Mouse (Mus musculus) ZHBTc4 (cell line): ENCODE measurements around the gene Syne1.
A peak's percentile ranks its signal among the peaks of the same experiment; 100 is the strongest.
"Not testable (repeated sequence)": the region's sequence is repeated elsewhere in the genome, so short reads cannot be mapped to it uniquely, and the experiment has no call there.

ENCODE experiments used
- DNase-seq: peaks from one replicate; pipeline ENCODE4 v3.0.0-alpha.2; 2011; ENCODE audit warnings: low read depth, low spot score

Syne1 gene

DNA sequence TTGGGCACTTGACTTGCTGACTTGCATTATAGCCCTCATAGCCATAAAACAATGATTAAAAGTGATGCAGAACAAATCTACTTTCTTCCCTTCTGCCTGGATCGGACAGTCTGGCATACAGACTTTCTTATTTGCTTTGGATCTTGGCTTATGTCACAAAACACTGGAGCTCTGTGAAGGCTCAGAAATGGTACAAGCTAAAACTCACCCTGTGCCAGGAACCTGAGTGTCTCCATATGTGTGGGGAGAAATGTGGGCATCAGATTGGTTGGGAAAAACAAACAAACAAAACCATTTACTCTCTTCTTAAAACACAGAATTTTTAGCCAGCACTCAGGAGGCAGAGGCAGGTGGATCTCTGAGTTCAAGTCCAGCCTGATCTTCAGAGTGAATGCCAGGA is 30.6 kb downstream of the Syne1 start:
- no peak for DNase-seq

DNA sequence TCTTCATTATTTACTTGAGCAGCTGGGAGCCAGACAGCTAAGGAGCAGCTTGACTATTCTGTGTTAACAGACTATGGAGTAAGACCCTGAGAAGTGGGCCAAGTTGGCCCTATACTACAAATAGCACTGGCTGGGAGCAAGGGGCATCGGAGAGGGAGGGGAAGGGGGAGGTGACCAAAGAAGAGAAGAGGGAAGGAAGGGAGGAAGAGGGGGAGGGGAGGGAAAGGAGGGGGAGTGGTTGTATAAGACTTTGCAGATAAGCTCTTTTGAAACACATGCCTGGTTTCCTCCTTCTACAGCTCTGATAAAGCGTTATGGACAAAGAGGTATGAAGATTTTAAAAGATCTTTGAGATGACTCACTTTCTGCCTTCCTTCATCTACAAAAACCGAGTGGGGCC is 36.0 kb downstream of the Syne1 start:
- DNase-seq = no peak

DNA sequence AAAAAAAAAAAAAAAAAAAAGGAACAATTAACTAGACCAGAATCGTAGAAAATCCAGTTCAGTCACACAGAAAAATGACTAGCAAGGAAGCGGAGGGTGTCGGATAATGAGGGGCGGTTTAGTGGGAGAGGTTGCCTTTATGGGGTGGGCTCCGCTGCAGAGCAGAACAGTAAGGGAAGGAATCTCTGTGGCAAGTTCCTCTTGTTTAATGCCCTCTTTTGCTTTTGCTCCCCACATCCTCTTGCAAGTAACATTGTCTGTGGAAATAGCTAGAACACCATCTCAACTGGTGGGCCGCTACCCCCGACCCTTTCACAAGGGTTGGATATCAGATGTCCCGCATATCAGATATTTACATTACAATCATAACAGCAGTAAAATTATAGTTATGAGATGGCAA is 37.1 kb downstream of the Syne1 start:
- DNase-seq = no peak

DNA sequence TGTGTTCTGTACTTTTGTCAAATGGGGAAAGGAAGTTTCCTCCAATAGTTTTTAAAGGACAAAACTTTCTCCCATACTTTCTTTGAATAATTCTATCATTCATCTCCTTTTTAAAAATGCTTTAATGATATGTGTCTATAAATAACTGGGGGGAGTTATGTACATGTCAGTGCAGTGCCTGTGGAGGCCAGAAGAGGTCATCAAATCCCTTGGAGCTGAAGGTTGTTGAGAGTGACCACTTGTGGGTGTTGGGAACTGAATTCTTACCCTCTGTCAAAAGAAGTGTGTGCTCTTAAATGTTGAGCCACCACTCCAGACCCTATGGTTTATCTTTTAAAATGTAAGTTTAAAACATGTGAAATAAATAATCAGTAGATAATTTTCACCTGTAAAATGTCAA is 39.0 kb downstream of the Syne1 start:
- DNase-seq = no peak

DNA sequence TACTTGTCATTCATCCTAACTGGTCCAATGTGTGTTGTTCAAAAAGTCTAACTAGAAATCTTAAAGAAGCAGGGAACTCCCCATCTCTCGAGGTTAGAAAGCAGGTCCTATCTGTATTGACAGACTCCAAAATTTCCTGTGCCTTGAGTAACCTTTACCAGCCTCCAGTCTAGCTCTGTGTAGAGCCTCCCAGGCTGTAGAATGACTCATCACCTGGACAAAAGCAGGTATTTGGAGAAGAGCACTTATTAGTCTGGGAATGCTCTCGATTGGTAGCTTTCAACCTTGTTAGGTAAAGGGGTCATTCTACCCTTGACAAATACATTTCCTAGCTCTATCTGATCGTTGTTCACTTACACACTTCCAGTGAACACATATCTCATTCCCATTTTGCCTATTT is 39.9 kb downstream of the Syne1 start:
- DNase-seq = no peak

DNA sequence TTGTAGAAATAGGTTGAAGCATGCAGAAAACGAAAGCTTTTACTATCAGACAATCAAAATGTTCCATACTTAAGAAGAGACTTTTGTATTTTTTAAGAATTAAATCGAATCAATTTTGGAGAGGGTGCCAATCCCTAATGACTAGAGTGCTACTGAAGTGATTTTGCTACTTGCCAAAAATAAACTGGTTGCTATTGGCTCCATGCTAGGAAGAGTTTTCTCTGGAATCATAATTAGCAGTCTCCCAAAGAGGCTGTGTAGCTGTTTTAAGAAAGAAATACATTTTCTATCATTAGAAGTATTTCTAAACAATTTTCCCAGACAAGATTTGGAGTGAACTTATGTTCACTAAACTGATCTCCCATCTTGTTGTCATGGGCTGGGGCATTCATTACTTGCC is 43.8 kb downstream of the Syne1 start:
- no peak for DNase-seq

DNA sequence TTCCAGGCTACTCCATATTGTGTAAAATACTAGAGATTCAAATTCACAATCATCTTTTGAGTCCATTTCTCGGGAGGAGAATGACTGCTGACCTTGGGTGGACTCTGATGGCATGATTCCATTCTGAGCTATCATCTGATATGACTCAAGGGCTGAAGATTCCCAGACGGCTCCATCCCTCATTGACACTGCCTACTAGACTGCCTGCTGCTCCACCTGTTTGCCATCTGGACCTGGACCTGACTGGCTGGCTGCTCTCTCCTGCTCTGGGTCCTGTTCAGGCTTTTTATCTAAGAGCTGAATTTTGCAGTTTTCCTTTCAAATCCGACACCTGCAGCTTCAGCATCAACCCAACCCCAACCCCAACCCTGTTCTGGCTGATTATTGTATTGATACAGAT is 46.5 kb downstream of the Syne1 start:
- no peak for DNase-seq

DNA sequence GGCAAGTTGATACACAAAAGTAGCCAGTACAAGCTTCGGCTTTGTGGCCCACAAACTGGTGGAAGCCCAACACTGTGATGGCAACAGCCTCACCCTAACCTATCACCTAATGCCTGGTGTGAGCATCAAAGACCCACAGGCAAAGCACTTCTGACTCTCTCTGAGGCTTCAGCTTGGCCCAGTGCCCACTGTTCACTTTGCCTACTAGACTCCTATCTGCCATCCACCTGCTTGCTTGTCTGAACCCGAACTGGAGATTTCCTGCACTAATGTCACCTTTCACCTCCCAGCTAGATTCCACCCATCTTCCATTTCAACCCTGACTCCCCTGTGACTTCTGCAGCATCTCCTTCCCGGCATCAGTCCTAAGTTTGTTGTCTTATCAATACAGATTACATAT is 47.4 kb downstream of the Syne1 start:
- no peak for DNase-seq

DNA sequence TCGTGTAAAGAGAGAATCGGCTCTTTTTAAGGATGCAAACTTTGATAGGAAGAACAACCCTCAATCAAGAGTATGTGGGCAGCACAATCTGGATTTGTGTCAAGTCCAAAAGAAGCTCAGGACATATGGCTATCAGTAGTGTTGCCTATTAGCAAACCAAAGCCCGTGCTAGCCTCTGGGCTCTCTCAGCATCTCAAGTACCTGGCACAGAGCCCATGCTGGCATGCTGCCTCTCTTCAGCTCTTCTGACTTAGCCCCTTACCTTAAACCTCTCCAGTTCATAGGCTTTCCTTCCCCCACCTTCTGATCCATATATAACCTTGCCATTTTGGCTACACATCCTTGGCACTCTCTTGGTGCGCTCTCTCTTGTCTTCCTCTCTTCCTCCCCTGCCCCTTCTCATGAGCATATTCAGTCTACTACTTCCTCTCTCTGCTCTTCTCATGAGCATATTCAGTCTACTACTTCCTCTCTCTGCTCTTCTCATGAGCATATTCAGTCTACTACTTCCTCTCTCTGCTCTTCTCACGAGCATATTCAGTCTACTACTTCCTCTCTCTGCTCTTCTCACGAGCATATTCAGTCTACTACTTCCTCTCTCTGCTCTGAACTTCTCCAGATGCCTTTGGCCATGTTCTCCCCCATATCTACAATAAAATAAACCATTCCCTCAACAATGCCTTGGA is 51.5 kb downstream of the Syne1 start:
- DNase-seq = not testable (repeated sequence)

DNA sequence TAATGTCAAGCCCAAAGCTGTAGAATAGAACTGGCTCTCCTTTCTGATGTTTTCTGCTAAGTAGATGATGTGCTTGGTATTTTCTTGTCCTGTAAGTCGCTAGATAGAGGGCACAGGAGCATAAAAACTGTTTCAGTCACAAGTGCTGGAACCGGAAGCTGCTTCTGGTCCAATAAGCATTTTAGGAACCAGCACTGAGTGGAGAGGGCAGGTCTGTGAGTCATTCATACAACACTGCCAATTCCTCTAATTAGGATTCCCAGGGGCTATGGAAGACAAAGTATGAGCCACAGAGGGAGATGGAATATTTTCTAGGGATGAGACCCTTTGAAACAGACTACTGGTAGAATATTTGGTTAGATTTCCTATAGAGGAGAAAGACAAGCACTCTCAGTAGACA is 53.4 kb downstream of the Syne1 start:
- no peak for DNase-seq

DNA sequence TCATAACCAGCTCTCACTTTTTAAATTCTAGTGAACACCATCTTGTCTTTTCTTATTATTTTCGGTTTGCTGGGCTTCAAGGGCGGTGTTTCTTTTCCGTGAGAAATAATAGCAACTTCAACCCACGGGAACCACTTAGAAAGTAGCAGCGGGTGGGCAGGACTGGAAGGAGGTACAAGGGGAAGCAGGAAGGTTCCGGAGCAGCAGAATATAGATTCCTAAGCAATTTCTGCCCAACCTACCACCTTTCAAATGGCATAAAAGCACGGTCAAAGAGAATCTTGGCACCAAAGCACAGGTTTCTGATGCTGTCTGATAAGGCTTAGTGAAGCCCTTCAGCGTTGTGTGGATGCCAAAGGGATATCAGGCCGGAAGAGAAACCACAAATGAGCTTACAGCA is 60.2 kb downstream of the Syne1 start:
- DNase-seq = no peak

DNA sequence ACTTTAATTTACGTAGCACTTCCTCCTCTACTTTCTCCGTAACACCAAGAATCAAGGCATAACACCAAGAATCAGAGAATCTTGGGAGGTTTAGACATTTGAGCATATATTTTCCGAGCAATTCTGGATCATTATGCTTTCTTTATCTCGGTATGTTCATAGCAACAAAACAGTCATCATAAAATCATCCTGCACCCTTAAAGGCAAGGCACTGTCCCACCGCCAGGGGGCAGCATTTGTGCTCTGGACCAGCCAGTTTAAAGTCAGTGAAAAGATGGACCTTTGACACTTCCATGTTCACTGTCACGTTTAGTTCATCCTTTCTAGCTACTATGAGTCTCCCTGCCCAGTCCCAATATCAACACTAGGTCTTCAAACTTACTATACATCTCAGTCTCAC is 61.3 kb downstream of the Syne1 start:
- peak; percentile 62 for DNase-seq

DNA sequence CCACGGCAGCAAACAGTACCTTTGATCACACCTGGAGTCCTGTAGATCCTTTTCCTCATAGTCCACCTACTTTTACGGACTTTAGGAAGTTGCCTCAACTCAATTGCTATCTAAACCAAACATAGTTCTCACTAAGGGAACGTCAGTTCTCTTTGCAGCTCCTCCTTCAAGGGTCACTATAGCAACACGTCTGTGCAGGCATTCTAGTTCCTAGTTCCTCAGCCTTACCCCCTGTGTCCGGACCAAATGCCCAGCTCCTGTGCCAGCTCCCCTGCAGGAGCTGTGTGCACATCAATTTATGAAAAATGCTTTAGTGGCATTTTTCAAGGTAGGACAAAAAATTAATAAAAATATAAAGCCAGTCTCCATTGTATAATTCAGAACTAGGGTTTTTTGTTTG is 63.2 kb downstream of the Syne1 start:
- DNase-seq = no peak

DNA sequence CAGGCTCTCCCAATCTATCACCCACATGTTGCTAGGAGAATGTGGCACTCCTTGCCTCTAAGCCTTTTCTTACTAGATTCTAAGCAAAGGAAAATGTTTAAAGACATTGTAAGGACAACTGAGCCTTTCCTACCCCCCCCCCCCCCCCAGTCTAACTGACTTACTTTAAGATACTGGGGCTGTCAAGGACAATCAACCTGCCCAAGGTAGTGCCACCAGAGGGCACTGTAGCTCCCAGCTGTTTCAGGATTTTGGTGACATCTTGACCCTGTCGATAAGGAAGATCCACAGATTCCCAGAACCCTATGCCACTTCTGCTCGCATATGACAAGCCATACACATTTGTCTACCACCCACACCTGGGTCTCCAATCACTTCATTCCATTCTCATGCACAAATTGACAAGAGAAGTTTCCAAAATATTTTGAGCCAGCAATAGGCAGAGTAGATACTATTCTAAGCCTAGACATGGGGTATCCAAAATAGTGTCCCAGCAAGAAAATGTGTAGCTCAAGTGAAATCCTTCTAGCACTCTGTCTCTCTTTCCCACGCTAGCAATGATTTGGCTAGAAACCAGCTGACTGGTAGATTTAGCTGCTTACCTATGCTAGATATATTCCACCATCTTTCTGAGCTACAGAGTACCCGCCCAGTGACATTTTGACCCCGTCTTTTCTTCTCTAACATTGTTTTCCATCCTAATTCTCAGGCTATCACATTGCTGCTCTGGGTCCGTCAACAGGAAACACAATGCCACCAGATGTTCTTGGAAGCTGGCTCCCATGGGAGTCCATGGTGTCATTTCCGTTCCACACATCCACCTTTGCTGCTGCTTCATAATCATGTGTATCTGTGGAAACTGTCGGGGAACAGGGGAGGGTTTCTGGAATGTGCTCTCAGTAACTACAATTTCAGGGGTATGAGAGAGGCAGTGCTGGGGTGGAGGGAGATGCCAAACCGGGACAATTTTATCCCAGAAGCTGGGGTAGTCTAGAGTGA is 70.4 kb downstream of the Syne1 start:
- DNase-seq = peak; percentile 41

DNA sequence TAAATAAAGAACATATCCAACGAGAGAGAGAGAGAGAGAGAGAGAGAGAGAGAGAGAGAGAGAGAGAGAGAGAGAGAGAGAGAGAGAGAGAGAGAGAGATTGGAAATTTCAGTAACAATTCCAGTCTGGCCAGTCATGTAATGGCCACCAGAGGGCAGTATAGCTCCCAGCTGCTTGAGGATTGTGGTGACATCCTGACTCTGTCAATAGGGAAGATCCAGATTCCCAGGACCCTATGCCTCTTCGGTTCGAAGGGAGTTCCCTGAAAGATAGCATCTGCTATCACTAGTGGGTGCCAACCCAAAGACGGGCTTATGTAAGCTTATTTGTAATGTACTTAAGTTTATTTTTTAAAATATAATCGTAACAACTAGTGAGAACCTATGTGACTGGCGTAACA is 71.2 kb downstream of the Syne1 start:
- DNase-seq = peak; percentile 72

DNA sequence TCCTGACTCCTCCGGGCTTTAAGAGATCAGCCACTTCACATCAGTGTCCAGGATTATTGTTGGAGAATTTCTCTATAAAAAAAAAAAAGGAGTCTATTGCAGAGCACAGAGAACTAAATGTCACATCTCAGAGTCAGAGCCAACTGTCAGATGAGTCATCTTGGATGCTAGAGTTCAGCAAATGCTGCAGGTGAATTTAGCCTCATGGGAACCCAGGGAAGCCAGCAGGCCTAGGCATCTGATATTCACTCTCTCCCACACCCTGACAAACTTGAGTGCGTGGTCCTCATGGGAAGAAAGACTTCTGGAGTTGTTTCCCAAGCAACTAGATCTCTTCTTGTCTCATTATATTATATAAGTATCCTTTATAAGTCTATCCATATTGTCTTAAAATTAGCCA is 82.6 kb downstream of the Syne1 start:
- DNase-seq = no peak

DNA sequence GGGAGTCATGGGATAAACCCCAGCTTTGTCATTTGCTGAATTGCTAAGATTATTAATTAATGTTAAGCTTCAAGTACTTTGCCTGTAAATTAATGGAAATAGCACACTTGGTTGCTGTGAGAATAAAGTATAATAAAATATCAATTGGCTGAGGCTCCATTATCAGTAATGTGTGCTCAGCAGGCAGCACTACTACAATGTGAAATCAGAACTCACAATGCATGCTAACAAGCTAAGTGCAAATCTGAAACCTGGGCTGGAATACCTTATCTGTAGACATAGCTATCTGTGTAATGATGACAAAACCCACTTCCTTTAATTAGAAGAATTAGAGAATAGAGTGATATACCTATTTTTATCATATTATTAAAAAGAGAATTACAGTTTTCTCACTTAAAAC is 97.5 kb downstream of the Syne1 start:
- DNase-seq = no peak

DNA sequence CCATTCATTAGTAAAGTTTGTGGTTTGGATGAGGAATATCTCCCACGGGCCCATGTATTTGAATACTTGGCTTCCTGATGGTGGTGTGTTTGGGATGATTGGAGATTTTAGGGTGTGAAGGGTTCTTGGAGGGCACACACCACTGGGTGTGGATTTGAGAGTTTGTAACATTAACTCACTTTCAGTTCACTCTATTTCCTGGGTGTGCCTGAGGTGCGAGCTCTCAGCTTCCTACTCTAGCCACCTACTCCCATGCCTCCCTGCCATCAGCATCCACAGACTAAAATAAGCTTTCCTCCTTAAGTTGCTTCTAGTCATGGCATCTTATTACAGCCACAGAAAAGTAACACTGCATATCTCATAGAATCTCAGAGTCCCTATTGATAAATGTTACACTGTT is 101.3 kb downstream of the Syne1 start:
- no peak for DNase-seq

DNA sequence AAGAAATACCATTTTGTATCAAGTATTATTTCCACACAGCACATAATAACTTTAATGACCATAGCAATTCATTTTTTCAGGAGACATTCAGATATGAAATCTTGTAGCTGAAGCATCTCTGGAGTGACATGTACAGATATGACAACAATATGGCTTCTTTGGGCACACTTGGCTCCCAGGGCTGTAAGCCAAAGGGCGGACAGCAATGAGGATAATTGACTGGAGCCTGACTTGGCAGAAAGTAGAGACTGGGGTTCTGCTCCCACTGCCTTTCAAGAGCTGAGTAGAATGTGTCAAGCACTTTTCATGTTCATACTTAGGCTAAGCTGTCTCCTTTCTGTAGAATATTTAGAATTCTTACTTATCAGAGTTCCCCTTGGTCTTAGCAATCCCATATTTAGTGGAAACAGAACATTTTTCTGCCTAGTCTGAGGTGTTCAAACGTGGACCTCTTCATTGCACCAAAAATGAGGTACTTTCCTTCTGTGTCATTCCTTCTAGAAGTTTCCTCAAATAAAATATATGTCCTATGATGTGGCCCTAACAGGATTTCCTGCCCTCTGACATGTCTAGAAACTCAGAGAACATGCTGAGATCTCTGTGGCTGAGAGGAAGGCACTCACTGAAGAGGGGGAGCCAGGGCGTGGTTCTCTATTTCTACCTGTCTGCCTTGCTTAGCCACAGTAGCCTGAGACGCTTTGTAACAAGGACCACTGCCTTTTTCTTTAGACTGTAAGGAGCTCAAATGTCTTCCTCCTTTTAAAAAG is 103.1 kb downstream of the Syne1 start:
- no peak for DNase-seq

DNA sequence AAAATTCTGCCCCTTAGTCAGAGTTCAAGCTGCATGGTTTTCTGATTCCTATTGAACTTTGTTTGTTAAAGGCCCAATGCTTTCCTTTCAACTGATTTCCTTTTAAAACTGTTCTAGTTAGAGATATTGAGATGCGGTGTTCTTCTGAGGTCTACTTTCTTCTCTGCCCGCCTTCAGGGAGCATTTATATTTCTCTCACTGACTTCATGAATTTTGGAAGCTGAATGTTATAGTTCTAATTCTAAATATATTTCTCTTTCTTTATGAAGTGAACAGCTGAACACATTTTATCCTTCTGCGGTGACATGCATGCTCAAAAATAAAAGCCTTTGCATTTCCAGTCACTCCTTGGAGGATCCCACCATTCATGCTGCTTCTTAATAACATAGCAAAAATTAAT is 106.0 kb downstream of the Syne1 start:
- DNase-seq = no peak

DNA sequence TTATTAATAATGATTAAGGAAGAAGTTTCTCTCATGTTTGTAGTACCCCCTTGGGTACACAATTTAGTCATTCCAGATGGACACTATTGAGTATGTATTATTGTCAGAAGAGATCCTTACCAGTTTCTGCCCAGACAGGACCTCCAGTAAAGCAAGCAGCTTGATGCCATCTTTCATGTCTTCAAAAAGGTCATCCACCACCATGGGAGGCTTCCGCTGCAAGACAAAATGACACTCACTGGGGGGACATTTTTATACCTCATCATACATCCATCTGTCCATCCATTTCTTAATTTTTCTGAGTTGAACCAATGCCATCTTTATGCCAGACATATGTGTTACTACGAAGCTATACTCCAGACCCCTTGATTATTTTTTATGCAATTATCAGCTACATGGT is 108.3 kb downstream of the Syne1 start:
- no peak for DNase-seq

DNA sequence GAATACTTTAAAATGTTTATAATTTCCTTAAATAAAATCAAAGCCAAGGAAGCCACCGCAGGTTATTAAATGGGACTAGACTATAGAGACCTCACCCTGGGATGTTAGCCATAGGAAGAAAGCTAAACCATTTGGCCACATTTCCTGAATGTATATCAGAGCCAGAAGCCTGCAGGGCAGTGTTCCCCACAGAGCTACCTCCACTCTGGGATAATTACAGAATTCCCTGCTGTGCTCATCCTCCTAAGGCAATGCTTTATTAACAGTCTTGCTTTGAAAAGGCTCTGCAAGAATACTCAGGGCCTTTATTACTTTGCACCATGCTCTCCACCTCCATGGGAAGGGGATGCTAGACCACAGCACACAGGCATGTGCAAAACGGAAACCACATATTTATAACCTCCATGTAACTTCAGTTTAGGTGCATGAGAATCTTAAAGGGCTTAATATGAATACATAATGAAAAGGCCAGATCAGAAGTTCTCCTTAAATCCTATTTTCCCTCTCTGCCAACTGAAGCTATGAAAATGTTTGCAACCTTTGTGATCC is 111.4 kb downstream of the Syne1 start:
- DNase-seq = no peak
